Mouse (Mus musculus): Measurements from ENCODE around the gene Fam161b. TPM values are rescaled to one million over a fixed set of nuclear protein-coding genes. Genes with fewer than 3 reads are reported as not detected.

Fam161b gene
- total RNA-seq (2015; ENCODE audit: low replicate concordance) = not detected in 2 replicates
- total RNA-seq (2017; ENCODE audit: low replicate concordance) = 0.14 and 0.43 TPM in 2 replicates

- ATAC-seq (replicated peaks; ENCODE audit: low FRiP score, poor library complexity, severe bottlenecking) = peak; percentile 95
Observed at GRCm38 (mm10) chr12:84361555-84362489, at the start of gene Fam161b, which contains the start of gene Coq6. TSS of gene Fam161b (minus strand) at chr12:84361833. TSS of gene Coq6 (plus strand) at chr12:84361657.

GRCm38 (mm10) chr12:84408819-84409507 lies 47.3 kb upstream of the Fam161b start, which contains the start of the genes Entpd5 and Bbof1:
TSS of gene Entpd5 (minus strand) at chr12:84409029.
TSS of gene Bbof1 (plus strand) at chr12:84409071.
- ATAC-seq (replicated peaks; ENCODE audit: low FRiP score, poor library complexity, severe bottlenecking) = peak; percentile 92

GRCm38 (mm10) chr12:84407874-84408818 lies 46.5 kb upstream of the Fam161b start:
- ATAC-seq (replicated peaks; ENCODE audit: low FRiP score, poor library complexity, severe bottlenecking) = peak; percentile 61

GRCm38 (mm10) chr12:84407259-84407658 lies 45.6 kb upstream of the Fam161b start:
- ATAC-seq (replicated peaks; ENCODE audit: low FRiP score, poor library complexity, severe bottlenecking) = no peak

GRCm38 (mm10) chr12:84404541-84404940 lies 42.9 kb upstream of the Fam161b start:
- no peak for ATAC-seq (replicated peaks; ENCODE audit: low FRiP score, poor library complexity, severe bottlenecking)

GRCm38 (mm10) chr12:84402923-84403322 lies 41.3 kb upstream of the Fam161b start:
- ATAC-seq (replicated peaks; ENCODE audit: low FRiP score, poor library complexity, severe bottlenecking) = no peak

- no peak for ATAC-seq (replicated peaks; ENCODE audit: low FRiP score, poor library complexity, severe bottlenecking)
Observed at GRCm38 (mm10) chr12:84400653-84401052, 39.0 kb upstream of the Fam161b start.

GRCm38 (mm10) chr12:84400068-84400467 lies 38.4 kb upstream of the Fam161b start:
- ATAC-seq (replicated peaks; ENCODE audit: low FRiP score, poor library complexity, severe bottlenecking) = no peak

- no peak for ATAC-seq (replicated peaks; ENCODE audit: low FRiP score, poor library complexity, severe bottlenecking)
Observed at GRCm38 (mm10) chr12:84399663-84400062, 38.0 kb upstream of the Fam161b start.

GRCm38 (mm10) chr12:84399135-84399534 lies 37.5 kb upstream of the Fam161b start:
- no peak for ATAC-seq (replicated peaks; ENCODE audit: low FRiP score, poor library complexity, severe bottlenecking)

- ATAC-seq (replicated peaks; ENCODE audit: low FRiP score, poor library complexity, severe bottlenecking) = no peak
Observed at GRCm38 (mm10) chr12:84398629-84399028, 37.0 kb upstream of the Fam161b start.

- no peak for ATAC-seq (replicated peaks; ENCODE audit: low FRiP score, poor library complexity, severe bottlenecking)
Observed at GRCm38 (mm10) chr12:84397685-84398084, 36.1 kb upstream of the Fam161b start.

- no peak for ATAC-seq (replicated peaks; ENCODE audit: low FRiP score, poor library complexity, severe bottlenecking)
Observed at GRCm38 (mm10) chr12:84396947-84397679, 35.5 kb upstream of the Fam161b start.

GRCm38 (mm10) chr12:84393847-84394246 lies 32.2 kb upstream of the Fam161b start:
- ATAC-seq (replicated peaks; ENCODE audit: low FRiP score, poor library complexity, severe bottlenecking) = no peak

GRCm38 (mm10) chr12:84392681-84393080 lies 31.0 kb upstream of the Fam161b start:
- no peak for ATAC-seq (replicated peaks; ENCODE audit: low FRiP score, poor library complexity, severe bottlenecking)

- no peak for ATAC-seq (replicated peaks; ENCODE audit: low FRiP score, poor library complexity, severe bottlenecking)
Observed at GRCm38 (mm10) chr12:84390336-84390735, 28.7 kb upstream of the Fam161b start.

- ATAC-seq (replicated peaks; ENCODE audit: low FRiP score, poor library complexity, severe bottlenecking) = no peak
Observed at GRCm38 (mm10) chr12:84388774-84389400, 27.3 kb upstream of the Fam161b start.

- no peak for ATAC-seq (replicated peaks; ENCODE audit: low FRiP score, poor library complexity, severe bottlenecking)
Observed at GRCm38 (mm10) chr12:84388097-84388496, 26.5 kb upstream of the Fam161b start.

All from erythroblast, adult 5-6 weeks (primary cell).